Mouse (Mus musculus) myocyte (in vitro differentiated cells): ENCODE results near the gene Cbll1. TPM values are rescaled to one million over a fixed set of nuclear protein-coding genes. Genes with fewer than 3 reads are reported as not detected.

Experiments used
- H3K27me3 ChIP-seq: one replicate; pipeline ENCODE4 v1.6.1; 2011; ENCODE audit not compliant: control insufficient read depth, insufficient read depth, insufficient read length
- H3K36me3 ChIP-seq: one replicate; pipeline ENCODE4 v1.6.1; 2011; ENCODE audit not compliant: control insufficient read depth, insufficient read depth
- H3K4me2 ChIP-seq: one replicate; pipeline ENCODE4 v1.6.1; 2011; ENCODE audit warnings: low read depth, control low read depth
- H3K4me3 ChIP-seq: one replicate; pipeline ENCODE4 v1.5.1; 2011; ENCODE audit warnings: mild to moderate bottlenecking, control low read depth, moderate library complexity
- H3K79me2 ChIP-seq: one replicate; pipeline ENCODE4 v1.6.1; 2011; ENCODE audit not compliant: control insufficient read depth, insufficient read depth
- H3ac ChIP-seq: one replicate; pipeline ENCODE4 v1.6.1; 2011; ENCODE audit not compliant: control insufficient read depth, insufficient read length
- CEBPB ChIP-seq: IDR thresholded peaks from 2 replicates; pipeline ENCODE4 v1.6.1; 2011; ENCODE audit warnings: mild to moderate bottlenecking, moderate library complexity; ENCODE audit not compliant: poor library complexity, insufficient read depth, severe bottlenecking
- E2F4 ChIP-seq: IDR thresholded peaks from one replicate; pipeline ENCODE4 v1.6.1; 2011; ENCODE audit warnings: mild to moderate bottlenecking, control low read depth, moderate library complexity; ENCODE audit not compliant: insufficient read depth
- MAX ChIP-seq: IDR thresholded peaks from one replicate; pipeline ENCODE4 v1.6.1; 2011; ENCODE audit warnings: low read depth, mild to moderate bottlenecking, control low read depth
- MYOD1 ChIP-seq, 3 experiments: IDR thresholded peaks; one replicate each; pipeline ENCODE4 v1.6.1; 2011; ENCODE audit warnings: control low read depth in 2 of 3, low read depth in 2 of 3, mild to moderate bottlenecking in 2 of 3, moderate library complexity in 1 of 3; ENCODE audit not compliant: insufficient read length in 2 of 3, control insufficient read depth in 1 of 3
- MYOG ChIP-seq, 3 experiments: IDR thresholded peaks; one replicate each; pipeline ENCODE4 v1.6.1; 2011; ENCODE audit warnings: control low read depth in 2 of 3, low read depth in 2 of 3, mild to moderate bottlenecking in 2 of 3; ENCODE audit not compliant: insufficient read length in 2 of 3, control insufficient read depth in 1 of 3, insufficient read depth in 1 of 3
- POLR2A ChIP-seq: IDR thresholded peaks from one replicate; pipeline ENCODE4 v1.6.1; 2011; ENCODE audit warnings: low read depth, mild to moderate bottlenecking, control low read depth, moderate library complexity; ENCODE audit not compliant: insufficient read length
- POLR2AphosphoS2 ChIP-seq: IDR thresholded peaks from one replicate; pipeline ENCODE4 v1.6.1; 2011; ENCODE audit warnings: low read depth, control low read depth; ENCODE audit not compliant: insufficient read length
- REST ChIP-seq: IDR thresholded peaks from one replicate; pipeline ENCODE4 v1.6.1; 2011; ENCODE audit warnings: mild to moderate bottlenecking, control low read depth, moderate library complexity; ENCODE audit not compliant: insufficient read depth, insufficient read length
- SRF ChIP-seq: IDR thresholded peaks from one replicate; pipeline ENCODE4 v1.6.1; 2011; ENCODE audit warnings: low read depth; ENCODE audit not compliant: control insufficient read depth, insufficient read length
- TCF12 ChIP-seq: IDR thresholded peaks from one replicate; pipeline ENCODE4 v1.6.1; 2011; ENCODE audit warnings: mild to moderate bottlenecking, control low read depth; ENCODE audit not compliant: poor library complexity, insufficient read depth, severe bottlenecking
- TCF3 ChIP-seq: IDR thresholded peaks from one replicate; pipeline ENCODE4 v1.6.1; 2011; ENCODE audit warnings: low read depth, control low read depth; ENCODE audit not compliant: insufficient read length
- USF1 ChIP-seq: IDR thresholded peaks from one replicate; pipeline ENCODE4 v1.6.1; 2011; ENCODE audit warnings: low read depth, mild to moderate bottlenecking, control low read depth, moderate library complexity
- polyA plus RNA-seq: library from polyadenylated mRNA; unstranded; fragments of >200 nt; fragmentation: generic; extraction: Trizol; gene quantifications from one replicate; pipeline ENCODE4 v1.2.1, GENCODE M21; 2012; ENCODE audit warnings: missing spikeins

Cbll1 gene
- polyA plus RNA-seq, 1 experiment: 8.6 TPM

- TF ChIP-seq CEBPB (no peak), REST (no peak), SRF (no peak), TCF3 (no peak), POLR2AphosphoS2 (no peak), MYOD1 (IDR thresholded peaks at IDR 0.05; ENCODE audit: control insufficient read depth in 1 of 3, insufficient read length in 2 of 3, low read depth in 2 of 3) (no peak), USF1 (no peak), MAX (no peak), MYOG (IDR thresholded peaks at IDR 0.05; ENCODE audit: control insufficient read depth in 1 of 3, insufficient read depth in 1 of 3, insufficient read length in 2 of 3, low read depth in 2 of 3) (no peak), E2F4 (no peak), TCF12 (no peak)
- Histone ChIP-seq H3K4me3 (no peak overlapping the region), H3K79me2 (no peaks in the 10 kb centered on the region), H3K36me3 (no peaks in the 10 kb centered on the region), H3ac (no peak overlapping the region), H3K27me3 (no peaks in the 10 kb centered on the region), H3K4me2 (no peak overlapping the region)
Measured at GRCm38 (mm10) chr12:31537515-31538230, 38.3 kb upstream of the Cbll1 start.

GRCm38 (mm10) chr12:31534060-31534843 lies 34.8 kb upstream of the Cbll1 start:
- Histone ChIP-seq H3ac (no peak overlapping the region), H3K4me3 (no peak overlapping the region)
- TF ChIP-seq TCF12: no peak
- no peak for TF ChIP-seq SRF
- TF ChIP-seq TCF3: no peak
- TF ChIP-seq REST: no peak
- no peak for TF ChIP-seq CEBPB
- no peak for TF ChIP-seq MYOD1 (IDR thresholded peaks at IDR 0.05; ENCODE audit: control insufficient read depth in 1 of 3, insufficient read length in 2 of 3, low read depth in 2 of 3)
- TF ChIP-seq MYOG (IDR thresholded peaks at IDR 0.05; ENCODE audit: control insufficient read depth in 1 of 3, insufficient read depth in 1 of 3, insufficient read length in 2 of 3, low read depth in 2 of 3): no peak
- TF ChIP-seq POLR2AphosphoS2: no peak
- no peak for TF ChIP-seq E2F4
- no peak for TF ChIP-seq MAX
- TF ChIP-seq POLR2A: no peak
- no peak for TF ChIP-seq USF1

DNA sequence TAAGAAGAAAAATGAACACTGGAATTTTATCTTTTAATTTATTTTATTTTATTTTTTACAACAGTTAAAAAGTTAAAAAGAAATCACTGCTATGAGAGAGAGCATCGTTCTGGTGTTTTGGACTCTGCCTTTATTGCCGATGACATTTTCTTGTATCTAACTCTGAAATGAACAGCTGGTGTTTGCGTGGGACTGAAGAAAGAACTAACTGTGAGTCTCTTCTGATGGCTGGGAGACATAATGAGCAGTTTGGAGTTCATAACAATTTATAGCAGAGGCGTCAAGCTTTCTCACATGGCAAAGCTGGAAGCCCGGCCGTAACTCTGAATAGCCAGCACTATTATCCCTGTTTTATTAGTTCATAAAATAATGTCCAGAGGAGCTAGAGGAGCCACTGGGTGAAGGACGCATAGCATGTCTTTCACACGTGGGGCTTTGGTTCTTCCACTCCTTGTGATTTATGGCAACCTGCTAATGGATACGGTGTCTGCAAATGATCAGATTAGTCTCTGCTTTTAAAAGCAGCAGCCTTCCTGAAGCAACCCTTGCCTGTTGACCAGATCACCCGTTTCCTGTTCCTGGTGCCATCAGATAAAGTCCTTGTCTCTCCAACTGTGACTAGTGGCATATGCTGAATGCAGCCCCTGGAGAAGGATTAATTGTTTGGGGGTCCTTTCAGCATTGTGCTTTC lies 33.9 kb upstream of the Cbll1 start:
- H3K27me3 ChIP-seq: no peaks in the 10 kb centered on the region
- no peaks in the 10 kb centered on the region for H3K79me2 ChIP-seq
- H3ac ChIP-seq: no peak overlapping the region
- no peak overlapping the region for H3K4me3 ChIP-seq
- TF ChIP-seq TCF3: no peak
- H3K4me2 ChIP-seq: no peak overlapping the region
- no peaks in the 10 kb centered on the region for H3K36me3 ChIP-seq

More at GRCm38 (mm10) chr12:31534060-31534843, 34.8 kb upstream of the Cbll1 start:
- H3K36me3 ChIP-seq: no peaks in the 10 kb centered on the region
- no peaks in the 10 kb centered on the region for H3K27me3 ChIP-seq
- no peaks in the 10 kb centered on the region for H3K79me2 ChIP-seq
- peak overlapping the region; percentile 46 for H3K4me2 ChIP-seq

DNA sequence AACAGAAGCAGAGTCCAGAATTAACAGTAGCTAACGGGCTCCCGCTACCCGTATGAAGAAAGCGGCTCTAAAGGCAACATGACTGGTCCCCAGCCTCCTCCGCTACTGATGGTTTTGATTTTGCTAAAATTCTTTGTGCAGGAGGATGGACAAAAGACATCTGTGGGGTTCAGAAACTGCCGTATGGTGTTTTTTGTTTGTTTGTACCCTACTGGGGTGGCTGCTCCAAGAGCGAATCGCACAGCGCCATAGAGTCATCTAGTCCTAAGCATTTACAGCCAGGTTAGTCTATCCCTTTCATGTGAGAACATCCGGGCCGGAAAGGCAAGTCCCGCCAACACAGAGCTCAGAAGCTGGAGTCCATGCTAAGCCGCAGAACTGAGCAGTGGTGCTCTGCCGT lies 32.6 kb upstream of the Cbll1 start:
- H3K4me2 ChIP-seq: no peak overlapping the region

DNA sequence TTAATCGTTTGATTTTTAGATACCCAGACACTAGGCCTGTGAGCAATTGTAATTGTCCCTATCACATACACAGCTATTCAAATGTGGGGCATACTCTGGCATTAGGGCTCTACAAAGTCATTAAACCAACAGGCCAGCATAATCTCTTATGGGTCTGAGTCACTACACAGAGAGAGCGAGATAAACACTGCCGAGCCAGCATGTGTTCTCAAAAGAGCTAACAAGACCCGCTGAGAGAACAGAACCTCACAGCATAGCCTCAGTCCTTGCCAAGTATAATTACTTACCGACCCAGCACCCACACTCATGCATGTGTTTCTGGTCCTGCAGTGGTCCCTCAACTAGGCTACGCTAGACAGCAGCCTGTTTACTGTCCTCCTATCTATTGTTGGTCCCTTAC lies 28.0 kb upstream of the Cbll1 start:
- no peak overlapping the region for H3K4me3 ChIP-seq
- TF ChIP-seq E2F4 (no peak), MAX (no peak), MYOG (IDR thresholded peaks at IDR 0.05; ENCODE audit: control insufficient read depth in 1 of 3, insufficient read depth in 1 of 3, insufficient read length in 2 of 3, low read depth in 2 of 3) (no peak), POLR2AphosphoS2 (no peak), USF1 (no peak), REST (no peak), SRF (no peak), MYOD1 (IDR thresholded peaks at IDR 0.05; ENCODE audit: control insufficient read depth in 1 of 3, insufficient read length in 2 of 3, low read depth in 2 of 3) (no peak), POLR2A (no peak)
- no peak overlapping the region for H3K4me2 ChIP-seq
- H3K36me3 ChIP-seq: no peaks in the 10 kb centered on the region
- no peak overlapping the region for H3ac ChIP-seq
- no peaks in the 10 kb centered on the region for H3K27me3 ChIP-seq
- H3K79me2 ChIP-seq: no peaks in the 10 kb centered on the region

More for the DNA sequence above, 32.6 kb upstream of the Cbll1 start:
- Histone ChIP-seq H3K79me2 (no peaks in the 10 kb centered on the region), H3ac (no peak overlapping the region), H3K4me3 (no peak overlapping the region), H3K27me3 (no peaks in the 10 kb centered on the region), H3K36me3 (no peaks in the 10 kb centered on the region)
- TF ChIP-seq POLR2AphosphoS2 (no peak), MAX (no peak), MYOG (IDR thresholded peaks at IDR 0.05; ENCODE audit: control insufficient read depth in 1 of 3, insufficient read depth in 1 of 3, insufficient read length in 2 of 3, low read depth in 2 of 3) (no peak), E2F4 (no peak), CEBPB (no peak)
